Mouse (Mus musculus): ENCODE measurements around the gene Zfr2. TPM values are rescaled to one million over a fixed set of nuclear protein-coding genes. Genes with fewer than 3 reads are reported as not detected.
"Not testable (repeated sequence)": the region's sequence is repeated elsewhere in the genome, so short reads cannot be mapped to it uniquely, and the experiment has no call there.

The Zfr2 gene
- total RNA-seq, 1 experiment from 2014 or later = 0.65 TPM

GRCm38 (mm10) chr10:81200141-81200540 lies 32.8 kb upstream of the Zfr2 start:
- ATAC-seq (replicated peaks in 1 of 2; ENCODE audit: insufficient read depth in 1 of 2, low FRiP score in 2 of 2, low TSS enrichment in 1 of 2, low read depth in 1 of 2, poor library complexity in 2 of 2, severe bottlenecking in 2 of 2) = no peak

DNA sequence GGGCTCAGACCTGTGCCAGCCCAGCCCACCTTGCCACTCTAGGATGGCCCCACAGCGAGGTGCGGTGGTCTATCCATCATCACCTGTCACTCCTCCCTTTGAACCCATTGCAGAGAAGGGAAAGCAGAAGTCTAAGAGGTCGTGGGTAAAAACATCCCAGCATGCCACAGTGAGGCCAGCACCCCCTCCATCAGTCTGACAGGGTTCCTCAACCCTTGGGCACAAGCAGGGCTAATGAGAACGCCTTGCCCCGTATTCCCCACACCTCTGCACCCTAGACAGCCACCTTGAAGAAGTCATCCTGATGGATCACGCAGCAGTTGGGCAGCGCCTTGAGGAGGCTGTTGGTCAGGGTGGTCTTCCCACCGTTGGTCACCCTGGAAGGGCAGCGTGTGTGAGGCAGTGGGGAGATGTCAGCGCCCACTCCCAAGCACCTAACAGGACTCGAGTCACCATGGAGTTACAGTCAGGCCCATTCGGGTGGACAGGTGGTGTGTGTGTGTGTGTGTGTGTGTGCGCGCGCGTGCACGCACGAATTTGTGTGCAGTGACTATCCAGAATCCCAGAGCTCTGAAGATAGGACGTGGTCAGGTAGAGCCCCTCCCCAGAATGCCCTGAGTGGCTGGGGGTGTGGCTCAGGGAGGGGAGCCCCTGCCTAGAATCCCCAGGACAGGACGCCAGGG lies 32.2 kb upstream of the Zfr2 start:
- ATAC-seq (replicated peaks in 1 of 2; ENCODE audit: insufficient read depth in 1 of 2, low FRiP score in 2 of 2, low TSS enrichment in 1 of 2, low read depth in 1 of 2, poor library complexity in 2 of 2, severe bottlenecking in 2 of 2) = no peak

DNA sequence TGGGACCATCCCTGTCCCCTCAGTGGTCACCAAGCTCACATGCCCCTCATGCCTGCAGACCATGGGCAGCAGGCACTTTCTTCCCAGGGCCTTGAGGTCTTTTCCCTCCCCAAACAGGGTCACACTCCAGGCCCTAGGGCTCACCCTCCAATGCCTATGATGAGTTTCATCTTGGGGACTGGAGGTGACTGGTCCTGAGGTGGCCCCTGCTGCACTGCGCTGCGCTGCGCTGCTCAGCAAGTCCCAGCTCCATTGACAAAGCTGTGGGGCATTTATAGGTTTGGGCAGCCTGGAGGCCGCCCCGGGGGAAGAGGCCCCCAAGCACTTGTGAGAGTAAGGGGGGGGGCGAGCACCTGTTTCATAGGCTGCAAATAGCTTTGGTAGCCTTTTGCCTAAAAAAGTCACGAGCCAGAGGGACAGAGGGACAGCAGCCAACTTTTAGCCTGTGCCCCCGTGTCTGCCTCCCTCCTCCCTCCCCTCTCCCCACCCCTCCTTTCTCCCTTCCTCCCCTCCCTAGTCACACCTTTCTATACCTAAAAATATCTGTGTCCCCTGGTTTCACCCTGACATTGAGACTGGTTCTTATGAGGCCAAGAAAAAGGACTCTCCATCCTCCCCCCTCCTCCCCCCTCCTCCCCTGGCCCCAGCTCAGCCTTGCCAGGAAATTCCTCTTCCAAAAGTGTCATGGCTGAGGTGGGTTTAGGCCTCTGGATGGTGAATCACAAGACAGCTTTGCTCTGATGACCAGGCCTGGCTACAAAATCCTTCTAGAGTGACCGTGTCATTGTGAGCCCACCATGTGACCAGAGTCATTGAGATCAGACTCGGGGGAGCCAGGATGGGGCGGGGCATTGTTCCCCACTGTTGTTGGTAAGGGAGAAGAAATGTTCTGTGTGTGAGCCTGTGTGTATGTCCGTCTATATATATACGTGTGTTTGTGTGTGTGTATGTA lies 30.9 kb upstream of the Zfr2 start, which contains the start of gene Nmrk2:
TSS of gene Nmrk2 (minus strand) at position 245 of the 952 bp plus-strand sequence.
- no peak for ATAC-seq (replicated peaks in 1 of 2; ENCODE audit: insufficient read depth in 1 of 2, low FRiP score in 2 of 2, low TSS enrichment in 1 of 2, low read depth in 1 of 2, poor library complexity in 2 of 2, severe bottlenecking in 2 of 2)

DNA sequence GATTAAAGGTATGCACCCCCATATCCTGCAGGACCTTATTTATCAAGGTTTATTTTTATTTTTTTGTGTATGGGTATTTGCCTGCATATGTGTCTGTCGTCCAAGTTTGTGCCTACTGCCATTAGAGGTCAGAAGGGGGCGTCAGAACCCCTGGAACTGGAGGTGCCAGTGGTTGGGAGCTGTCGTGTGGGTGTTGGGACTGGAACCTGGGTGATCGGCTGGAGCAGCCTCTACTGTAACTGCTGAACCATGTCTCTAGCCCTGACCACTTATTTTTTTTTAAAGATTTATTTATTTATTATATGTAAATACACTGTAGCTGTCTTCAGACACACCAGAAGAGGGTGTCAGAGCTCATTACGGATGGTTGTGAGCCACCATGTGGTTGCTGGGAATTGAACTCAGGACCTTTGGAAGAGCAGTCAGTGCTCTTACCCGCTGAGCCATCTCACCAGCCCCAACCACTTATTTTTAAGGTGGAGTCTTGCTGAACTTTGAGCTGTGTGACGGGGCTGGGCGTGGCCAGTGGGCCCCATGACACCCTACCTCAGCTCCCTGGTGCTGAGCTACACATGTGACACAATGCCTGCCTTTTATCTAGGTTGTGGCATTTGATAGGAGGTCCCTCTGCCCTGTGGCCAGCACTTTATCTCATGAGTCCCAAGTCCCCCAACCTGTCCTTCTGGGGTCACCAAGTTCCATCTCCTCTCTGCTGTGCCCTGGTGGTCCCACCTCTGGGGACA lies 29.8 kb upstream of the Zfr2 start:
- no peak for ATAC-seq (replicated peaks in 1 of 2; ENCODE audit: insufficient read depth in 1 of 2, low FRiP score in 2 of 2, low TSS enrichment in 1 of 2, low read depth in 1 of 2, poor library complexity in 2 of 2, severe bottlenecking in 2 of 2)

- no peak for ATAC-seq (replicated peaks in 1 of 2; ENCODE audit: insufficient read depth in 1 of 2, low FRiP score in 2 of 2, low TSS enrichment in 1 of 2, low read depth in 1 of 2, poor library complexity in 2 of 2, severe bottlenecking in 2 of 2)
These were observed 28.8 kb upstream of the Zfr2 start for GRCm38 (mm10) chr10:81204137-81204536.

GRCm38 (mm10) chr10:81210154-81210553 lies 22.8 kb upstream of the Zfr2 start:
- ATAC-seq (replicated peaks in 1 of 2; ENCODE audit: insufficient read depth in 1 of 2, low FRiP score in 2 of 2, low TSS enrichment in 1 of 2, low read depth in 1 of 2, poor library complexity in 2 of 2, severe bottlenecking in 2 of 2) = no peak

- no peak for ATAC-seq (replicated peaks in 1 of 2; ENCODE audit: insufficient read depth in 1 of 2, low FRiP score in 2 of 2, low TSS enrichment in 1 of 2, low read depth in 1 of 2, poor library complexity in 2 of 2, severe bottlenecking in 2 of 2)
These were observed 16.7 kb upstream of the Zfr2 start for GRCm38 (mm10) chr10:81216260-81216659.

DNA sequence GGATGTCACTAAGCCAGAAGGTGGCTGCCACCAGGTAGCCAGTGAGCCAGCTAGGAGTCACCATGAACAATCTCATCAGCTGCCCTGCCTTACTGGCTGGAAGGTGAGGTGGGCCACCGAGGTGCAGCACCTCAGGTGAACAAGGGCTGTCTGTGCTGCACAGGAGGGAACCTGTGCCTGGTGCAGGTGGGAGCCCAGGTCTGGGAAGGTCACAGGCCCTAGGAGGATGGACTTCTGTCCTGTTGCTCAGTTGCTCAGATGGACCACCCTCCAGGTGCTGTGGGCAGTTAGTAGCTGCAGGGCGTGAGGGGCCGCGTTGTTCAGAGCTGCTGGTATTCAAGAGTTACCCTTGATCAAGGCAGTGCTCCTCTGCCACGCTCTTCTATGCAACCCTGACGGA lies 16.1 kb upstream of the Zfr2 start:
- ATAC-seq (replicated peaks in 1 of 2; ENCODE audit: insufficient read depth in 1 of 2, low FRiP score in 2 of 2, low TSS enrichment in 1 of 2, low read depth in 1 of 2, poor library complexity in 2 of 2, severe bottlenecking in 2 of 2) = no peak

- ATAC-seq (replicated peaks in 1 of 2; ENCODE audit: insufficient read depth in 1 of 2, low FRiP score in 2 of 2, low TSS enrichment in 1 of 2, low read depth in 1 of 2, poor library complexity in 2 of 2, severe bottlenecking in 2 of 2) = not testable (repeated sequence)
These were observed 15.7 kb upstream of the Zfr2 start for GRCm38 (mm10) chr10:81217267-81217666.

GRCm38 (mm10) chr10:81217964-81218363 lies 15.0 kb upstream of the Zfr2 start:
- peak; percentile 53 to 79; a peak in 3 of 4 replicates for ATAC-seq (replicated peaks in 1 of 2; ENCODE audit: insufficient read depth in 1 of 2, low FRiP score in 2 of 2, low TSS enrichment in 1 of 2, low read depth in 1 of 2, poor library complexity in 2 of 2, severe bottlenecking in 2 of 2)

DNA sequence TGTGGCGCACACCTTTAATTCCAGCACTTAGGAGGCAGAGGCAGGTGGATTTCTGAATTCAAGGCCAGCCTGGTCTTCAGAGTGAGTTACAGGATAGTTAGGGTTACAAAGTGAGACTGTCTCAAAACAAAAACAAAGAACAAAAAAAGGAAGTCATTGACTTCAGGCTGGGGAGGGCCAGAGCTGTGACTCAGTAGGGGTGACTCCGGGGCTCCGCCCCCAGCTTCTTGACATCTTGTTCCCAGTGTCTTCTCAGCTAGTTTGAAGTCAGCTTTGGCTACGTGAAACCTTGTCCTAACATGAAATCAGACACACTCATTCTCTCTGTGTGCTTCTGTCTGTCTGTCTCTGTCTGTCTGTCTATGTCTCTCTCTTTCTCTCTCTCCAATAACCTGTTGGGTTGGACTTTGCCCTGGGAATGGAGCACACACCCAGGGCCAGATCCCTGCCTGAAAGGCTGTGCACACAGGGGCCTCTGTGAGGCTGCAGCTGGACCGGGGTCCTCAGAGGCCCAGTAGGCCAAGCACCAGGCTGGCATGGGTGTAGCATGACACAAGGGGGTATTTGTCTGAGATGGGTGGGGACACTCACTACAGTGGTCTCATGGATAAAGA lies 11.4 kb upstream of the Zfr2 start:
- peak; percentile 49 to 69 for ATAC-seq (replicated peaks in 1 of 2; ENCODE audit: insufficient read depth in 1 of 2, low FRiP score in 2 of 2, low TSS enrichment in 1 of 2, low read depth in 1 of 2, poor library complexity in 2 of 2, severe bottlenecking in 2 of 2)

GRCm38 (mm10) chr10:81223731-81224130 lies 9.2 kb upstream of the Zfr2 start:
- ATAC-seq (replicated peaks in 1 of 2; ENCODE audit: insufficient read depth in 1 of 2, low FRiP score in 2 of 2, low TSS enrichment in 1 of 2, low read depth in 1 of 2, poor library complexity in 2 of 2, severe bottlenecking in 2 of 2) = not testable (repeated sequence)

- no peak for ATAC-seq (replicated peaks in 1 of 2; ENCODE audit: insufficient read depth in 1 of 2, low FRiP score in 2 of 2, low TSS enrichment in 1 of 2, low read depth in 1 of 2, poor library complexity in 2 of 2, severe bottlenecking in 2 of 2)
These were observed 3.1 kb upstream of the Zfr2 start for GRCm38 (mm10) chr10:81229735-81230437.

DNA sequence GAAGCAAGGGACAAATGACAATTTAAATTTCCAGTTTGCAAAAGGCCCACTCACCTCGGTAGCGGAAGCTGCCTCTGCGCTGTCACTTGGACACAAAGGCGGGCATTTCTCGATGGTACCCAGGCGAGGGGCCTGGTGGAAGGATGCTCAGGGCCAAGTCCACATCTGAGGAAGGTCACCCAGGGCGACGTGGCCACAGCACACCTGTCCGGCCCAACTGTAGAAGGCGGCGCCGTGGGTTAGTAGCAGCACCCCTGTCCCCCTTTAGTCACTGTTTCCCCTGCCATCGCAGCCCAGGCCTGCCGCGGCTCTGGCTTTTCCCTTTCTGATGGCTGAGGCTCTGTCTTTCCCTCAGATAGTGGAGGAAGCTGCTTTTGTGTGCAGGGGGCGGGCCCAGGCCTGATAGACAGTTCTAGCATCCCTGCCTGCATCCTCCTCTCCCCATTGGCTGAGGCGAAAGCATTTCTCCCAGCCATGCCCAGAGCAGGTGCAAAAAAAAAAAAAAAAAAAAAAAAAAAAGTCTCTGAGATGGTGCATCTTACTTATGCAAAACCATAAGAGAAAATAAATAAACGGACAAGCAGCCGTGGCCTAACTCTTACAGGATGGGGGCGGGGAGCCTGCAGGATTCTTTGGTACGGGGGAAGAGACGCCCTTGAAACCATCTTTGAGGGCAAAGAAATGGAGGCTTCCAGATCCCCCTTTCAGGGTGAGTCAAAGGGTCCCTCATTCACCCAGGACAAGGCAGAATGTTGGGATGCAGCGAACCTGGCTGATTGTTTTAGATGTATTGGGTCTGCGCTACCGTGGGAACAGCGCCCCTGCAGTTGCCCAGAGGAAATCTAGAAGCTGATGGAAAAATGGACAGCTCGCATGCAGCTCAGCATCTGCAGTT lies 2.3 kb upstream of the Zfr2 start, which contains the start of gene Atcay:
TSS of gene Atcay (minus strand) at position 396 of the 895 bp plus-strand sequence.
- ATAC-seq (replicated peaks in 1 of 2; ENCODE audit: insufficient read depth in 1 of 2, low FRiP score in 2 of 2, low TSS enrichment in 1 of 2, low read depth in 1 of 2, poor library complexity in 2 of 2, severe bottlenecking in 2 of 2) = no peak

DNA sequence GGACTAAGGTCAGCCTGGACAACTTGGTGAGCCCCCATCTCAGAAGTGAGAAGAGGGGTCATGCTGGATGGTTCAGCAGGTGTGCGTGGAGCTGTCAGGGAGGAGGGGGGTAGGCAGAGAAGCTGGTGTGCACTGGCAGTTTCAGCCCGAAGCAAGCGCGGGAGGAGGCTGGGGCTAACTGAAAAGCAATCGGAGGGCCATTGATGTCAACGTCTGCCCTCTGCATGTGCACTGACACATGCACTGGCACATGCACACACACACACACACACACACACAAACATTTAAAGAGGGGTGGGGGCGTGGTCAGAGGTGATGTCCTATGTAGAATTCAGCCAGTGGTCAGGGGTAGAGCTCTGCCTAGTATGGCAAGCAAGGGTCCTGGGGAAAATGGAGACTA lies 1.5 kb upstream of the Zfr2 start:
- ATAC-seq (replicated peaks in 1 of 2; ENCODE audit: insufficient read depth in 1 of 2, low FRiP score in 2 of 2, low TSS enrichment in 1 of 2, low read depth in 1 of 2, poor library complexity in 2 of 2, severe bottlenecking in 2 of 2) = no peak

DNA sequence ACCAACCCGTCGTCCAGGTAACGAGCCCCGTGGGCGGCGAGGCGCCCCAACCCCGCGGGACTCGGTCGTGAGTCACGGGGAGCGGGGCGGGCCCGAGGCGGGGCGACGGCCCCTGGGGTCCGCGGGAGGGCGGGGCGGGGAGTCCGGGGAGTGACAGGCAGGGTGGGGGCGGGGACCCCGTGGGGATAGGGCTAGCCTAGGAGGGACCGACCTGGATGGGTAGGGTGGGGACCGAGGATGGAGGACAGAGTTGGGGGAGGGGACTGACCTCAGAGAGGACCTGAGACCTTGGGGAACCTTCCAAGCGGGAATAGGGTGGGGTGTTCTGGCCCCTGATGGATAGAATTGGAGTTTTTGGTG lies 251 bp downstream of the Zfr2 start:
- ATAC-seq (replicated peaks in 1 of 2; ENCODE audit: insufficient read depth in 1 of 2, low FRiP score in 2 of 2, low TSS enrichment in 1 of 2, low read depth in 1 of 2, poor library complexity in 2 of 2, severe bottlenecking in 2 of 2) = 0 out of 4 replicates have a peak, but pooled peaks of 1 of the 2 experiments have one; percentile 4

Measured in hematopoietic stem cell, adult 5-6 weeks (primary cell).